Mouse (Mus musculus): Measurements from ENCODE around the gene Fam89b. TPM values are rescaled to one million over a fixed set of nuclear protein-coding genes. Genes with fewer than 3 reads are reported as not detected.
"Not testable (repeated sequence)": the region's sequence is repeated elsewhere in the genome, so short reads cannot be mapped to it uniquely, and the experiment has no call there.

The Fam89b gene
- polyA plus RNA-seq, 1 experiment from 2014 or later = 118 TPM

DNA sequence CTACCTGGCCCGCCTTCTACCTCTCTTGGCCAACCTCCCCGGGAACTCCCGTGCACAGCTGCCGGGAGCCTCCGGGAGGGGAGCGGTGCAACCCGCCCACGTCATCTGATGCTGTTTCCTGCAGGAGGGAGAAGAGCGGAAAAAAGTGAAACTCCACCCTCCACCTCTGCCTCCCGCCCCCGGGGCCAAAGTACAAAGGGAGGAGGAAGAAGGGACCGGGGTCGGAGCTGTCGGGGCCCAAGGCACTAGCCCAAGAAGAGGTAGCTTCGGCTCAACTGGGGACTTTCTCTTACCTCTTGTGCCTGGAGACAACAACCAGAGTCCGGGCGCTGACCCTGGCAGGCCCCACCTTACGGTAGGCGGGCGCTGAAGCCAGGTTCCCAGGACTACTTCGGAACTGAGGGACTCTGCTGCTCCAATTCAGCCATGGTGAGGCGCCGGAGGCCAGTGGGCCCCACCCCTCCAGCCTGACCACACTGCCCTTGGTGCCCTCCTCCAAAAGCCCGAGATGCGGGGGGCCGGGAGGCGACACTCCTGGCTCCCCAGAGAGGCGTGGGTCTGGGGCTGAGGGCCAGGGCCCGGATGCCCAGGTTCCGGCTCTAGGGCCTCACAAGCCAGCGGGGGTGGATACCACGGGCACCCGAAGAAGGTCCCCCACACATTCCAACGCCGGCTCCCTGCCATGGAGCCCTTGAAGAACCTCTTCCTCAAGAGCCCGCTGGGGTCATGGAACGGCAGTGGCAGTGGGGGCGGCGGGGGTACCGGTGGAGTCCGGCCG, 39.7 kb downstream of the Fam89b start:
- H3K4me3 ChIP-seq (ENCODE audit: low read length) = peak overlapping the region; percentile 97
- peaks cover 43% of the 10 kb centered on the region for H3K4me1 ChIP-seq (ENCODE audit: control insufficient read depth, insufficient read depth, low read depth, low read length)
- 10% methylated on average over 42 of the region's 42 CpGs for WGBS
- H3K36me3 ChIP-seq (ENCODE audit: control insufficient read depth, insufficient read depth, low read length) = peaks cover 12% of the 10 kb centered on the region
- no peak for ATAC-seq
- peak overlapping the region; percentile 100 for H3K4me2 ChIP-seq (ENCODE audit: low read length)
- peak overlapping the region; percentile 83 for H3K9ac ChIP-seq (ENCODE audit: low read depth, low read length)
- H3K27me3 ChIP-seq (replicated peaks; ENCODE audit: control insufficient read depth, insufficient read depth, low read length) = no peaks in the 10 kb centered on the region
- H3K27ac ChIP-seq (ENCODE audit: low read depth, low read length) = peak overlapping the region; percentile 87
- no peaks in the 10 kb centered on the region for H3K9me3 ChIP-seq (ENCODE audit: control insufficient read depth, low read length)

DNA sequence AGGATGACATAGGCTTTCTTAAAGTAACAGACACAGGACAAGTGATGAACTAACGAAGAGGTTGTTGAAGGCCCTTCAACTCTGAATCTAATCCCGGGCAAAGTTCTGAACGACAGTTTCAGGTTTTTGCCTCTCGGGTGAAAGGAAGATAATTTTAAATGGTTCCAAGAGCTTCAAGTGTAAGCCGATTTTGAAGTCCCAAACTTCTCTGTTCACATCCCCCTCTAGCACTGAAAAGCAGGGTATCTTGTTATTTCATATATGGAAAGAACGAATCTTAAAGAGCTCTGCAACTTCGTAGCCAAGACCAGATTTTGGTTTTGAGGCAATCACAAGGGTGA, 40.4 kb downstream of the Fam89b start:
- 2% methylated on average over 7 of the region's 7 CpGs for WGBS
- Histone ChIP-seq H3K9me3 (ENCODE audit: control insufficient read depth, low read length) (no peaks in the 10 kb centered on the region), H3K27ac (ENCODE audit: low read depth, low read length) (peak overlapping the region; percentile 87), H3K27me3 (replicated peaks; ENCODE audit: control insufficient read depth, insufficient read depth, low read length) (no peaks in the 10 kb centered on the region), H3K36me3 (ENCODE audit: control insufficient read depth, insufficient read depth, low read length) (peaks cover 19% of the 10 kb centered on the region), H3K9ac (ENCODE audit: low read depth, low read length) (peak overlapping the region; percentile 83), H3K4me3 (ENCODE audit: low read length) (peak overlapping the region; percentile 97), H3K4me2 (ENCODE audit: low read length) (peak overlapping the region; percentile 100), H3K4me1 (ENCODE audit: control insufficient read depth, insufficient read depth, low read depth, low read length) (peaks cover 43% of the 10 kb centered on the region)
- ATAC-seq = no peak

DNA sequence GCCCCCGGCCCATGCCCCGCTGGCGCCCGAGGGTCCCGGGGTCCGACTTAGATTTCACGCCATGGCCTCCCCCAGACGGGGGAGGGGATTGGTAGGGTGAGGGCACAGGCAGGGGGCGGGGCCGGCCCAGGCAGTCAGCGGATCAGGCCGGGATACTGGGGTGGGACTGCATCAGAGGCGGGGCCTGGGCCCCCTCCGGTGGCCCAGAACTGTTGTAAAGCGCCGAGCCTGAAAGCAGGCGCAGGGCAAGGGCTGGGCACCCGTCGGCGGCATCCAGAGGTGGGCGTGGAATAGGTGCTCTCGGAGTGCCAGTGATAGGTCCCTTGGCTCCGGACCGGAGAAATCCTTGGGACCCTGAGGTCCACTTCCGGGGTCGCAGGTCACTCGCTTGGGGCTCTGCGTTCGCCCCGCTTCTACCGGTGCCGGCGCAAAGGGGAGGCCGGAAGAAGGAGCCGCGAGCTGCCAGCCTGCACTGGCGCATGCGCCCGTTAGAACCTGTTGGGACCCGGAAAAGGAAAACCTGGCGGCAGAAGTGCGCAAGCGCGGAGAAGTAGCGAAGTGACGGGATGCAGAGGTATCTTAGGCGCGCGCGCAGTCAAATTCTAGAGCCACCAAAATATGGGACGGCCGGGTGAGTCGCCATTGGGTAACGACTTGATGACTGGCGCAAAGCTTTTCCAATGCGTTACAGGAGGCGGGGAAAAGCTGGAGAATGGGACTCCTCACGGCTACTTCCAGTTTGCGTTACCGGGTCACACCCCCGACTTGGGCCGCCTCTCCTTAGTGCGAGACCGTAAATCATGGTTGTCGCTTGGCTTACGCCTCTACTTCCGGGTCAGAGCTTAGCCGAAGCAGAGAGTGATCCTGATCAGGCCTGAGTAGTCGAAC, 41.0 kb downstream of the Fam89b start, which contains the start of the genes Map3k11 and Pcnx3:
Gene Map3k11, plus strand, starts transcription at position 543 of the 888 bp plus-strand sequence.
Gene Pcnx3, minus strand, starts transcription at position 709 of the 888 bp plus-strand sequence.
- peak within 1 kb of the TSS; percentile 87 for H3K27ac ChIP-seq (ENCODE audit: low read depth, low read length)
- H3K36me3 ChIP-seq (ENCODE audit: control insufficient read depth, insufficient read depth, low read length) = peaks cover 23% of the 10 kb centered on the region
- peak; percentile 97 for ATAC-seq
- peak within 1 kb of the TSS; percentile 92 for H3K9ac ChIP-seq (ENCODE audit: low read depth, low read length)
- H3K9me3 ChIP-seq (ENCODE audit: control insufficient read depth, low read length) = no peaks in the 10 kb centered on the region
- H3K4me3 ChIP-seq (ENCODE audit: low read length) = peak within 1 kb of the TSS; percentile 97
- WGBS = under 1% methylated on average over 68 of the region's 69 CpGs
- peak within 1 kb of the TSS; percentile 100 for H3K4me2 ChIP-seq (ENCODE audit: low read length)
- no peaks in the 10 kb centered on the region for H3K27me3 ChIP-seq (replicated peaks; ENCODE audit: control insufficient read depth, insufficient read depth, low read length)
- peaks cover 43% of the 10 kb centered on the region for H3K4me1 ChIP-seq (ENCODE audit: control insufficient read depth, insufficient read depth, low read depth, low read length)

DNA sequence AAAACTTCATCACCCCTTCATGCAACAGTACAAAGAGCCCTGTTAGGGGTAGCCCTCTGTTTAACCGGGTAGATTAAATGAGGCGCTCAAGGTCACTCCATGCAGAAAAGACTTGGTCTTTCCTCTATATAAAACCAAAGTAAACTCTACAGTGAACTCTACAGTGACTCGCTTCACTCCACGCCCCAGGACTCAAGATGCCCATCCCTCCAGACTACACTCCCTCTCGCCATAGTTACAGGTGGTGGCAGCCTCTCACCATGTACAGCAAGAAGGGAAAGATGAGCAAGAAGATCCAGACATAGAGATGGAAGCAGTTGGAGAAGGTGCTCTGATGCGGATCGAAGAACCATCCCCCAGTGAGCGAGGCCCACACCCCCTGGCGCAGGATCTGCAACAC, 41.7 kb downstream of the Fam89b start:
- peak overlapping the region; percentile 97 for H3K4me3 ChIP-seq (ENCODE audit: low read length)
- H3K4me1 ChIP-seq (ENCODE audit: control insufficient read depth, insufficient read depth, low read depth, low read length) = peaks cover 41% of the 10 kb centered on the region
- peak overlapping the region; percentile 100 for H3K4me2 ChIP-seq (ENCODE audit: low read length)
- H3K27ac ChIP-seq (ENCODE audit: low read depth, low read length) = peak overlapping the region; percentile 87
- 18% methylated on average over 9 of the region's 9 CpGs for WGBS
- H3K9me3 ChIP-seq (ENCODE audit: control insufficient read depth, low read length) = no peaks in the 10 kb centered on the region
- H3K9ac ChIP-seq (ENCODE audit: low read depth, low read length) = peak overlapping the region; percentile 92
- ATAC-seq = no peak
- H3K36me3 ChIP-seq (ENCODE audit: control insufficient read depth, insufficient read depth, low read length) = peaks cover 25% of the 10 kb centered on the region
- no peaks in the 10 kb centered on the region for H3K27me3 ChIP-seq (replicated peaks; ENCODE audit: control insufficient read depth, insufficient read depth, low read length)

DNA sequence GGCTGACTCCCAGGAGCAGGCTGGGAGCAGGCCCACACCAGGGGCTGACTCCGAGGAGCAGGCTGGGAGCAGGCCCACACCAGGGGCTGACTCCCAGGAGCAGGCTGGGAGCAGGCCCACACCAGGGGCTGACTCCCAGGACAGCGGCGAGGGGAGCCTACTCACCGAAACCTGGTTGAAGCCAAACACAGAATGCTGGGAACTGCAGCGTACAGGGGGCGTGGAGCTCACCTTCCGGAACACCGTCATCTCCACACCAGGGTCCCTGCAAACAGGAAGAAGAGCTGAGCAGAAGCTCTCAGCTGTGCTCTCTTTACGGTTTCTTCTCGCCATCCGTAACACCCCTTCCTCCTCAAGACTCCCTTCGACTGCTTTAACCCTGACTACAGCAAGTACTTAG, 42.5 kb downstream of the Fam89b start:
- not testable (repeated sequence) for H3K27me3 ChIP-seq (replicated peaks; ENCODE audit: control insufficient read depth, insufficient read depth, low read length); H3K4me3 ChIP-seq (ENCODE audit: low read length); H3K9me3 ChIP-seq (ENCODE audit: control insufficient read depth, low read length); H3K27ac ChIP-seq (ENCODE audit: low read depth, low read length); ATAC-seq
- Histone ChIP-seq H3K4me2 (ENCODE audit: low read length) (peak overlapping the region; percentile 100), H3K36me3 (ENCODE audit: control insufficient read depth, insufficient read depth, low read length) (peaks cover 32% of the 10 kb centered on the region), H3K9ac (ENCODE audit: low read depth, low read length) (peak overlapping the region; percentile 31; the same call in 1 of the 2 replicates), H3K4me1 (ENCODE audit: control insufficient read depth, insufficient read depth, low read depth, low read length) (peaks cover 34% of the 10 kb centered on the region)
- 87% methylated on average over 11 of the region's 12 CpGs for WGBS

DNA sequence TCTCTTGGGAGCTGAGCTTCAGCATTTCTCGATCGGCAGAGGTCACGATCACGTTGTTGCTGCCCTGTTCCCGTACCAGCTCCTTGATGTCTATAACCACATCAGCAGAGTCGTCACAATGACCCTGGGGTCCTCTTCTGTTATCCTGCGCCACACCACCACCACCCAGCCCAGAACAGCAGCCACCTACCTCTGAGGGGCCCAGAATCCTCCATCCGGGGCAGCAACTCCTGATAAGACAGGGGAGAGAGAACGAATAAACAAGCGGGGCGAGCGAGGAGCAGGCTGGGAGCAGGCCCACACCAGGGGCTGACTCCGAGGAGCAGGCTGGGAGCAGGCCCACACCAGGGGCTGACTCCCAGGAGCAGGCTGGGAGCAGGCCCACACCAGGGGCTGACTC, 43.0 kb downstream of the Fam89b start:
- Histone ChIP-seq H3K9me3 (ENCODE audit: control insufficient read depth, low read length) (no peaks in the 10 kb centered on the region), H3K36me3 (ENCODE audit: control insufficient read depth, insufficient read depth, low read length) (peaks cover 37% of the 10 kb centered on the region), H3K27ac (ENCODE audit: low read depth, low read length) (no peak overlapping the region), H3K27me3 (replicated peaks; ENCODE audit: control insufficient read depth, insufficient read depth, low read length) (no peaks in the 10 kb centered on the region), H3K4me1 (ENCODE audit: control insufficient read depth, insufficient read depth, low read depth, low read length) (peaks cover 28% of the 10 kb centered on the region), H3K4me3 (ENCODE audit: low read length) (no peak overlapping the region), H3K4me2 (ENCODE audit: low read length) (no peak overlapping the region), H3K9ac (ENCODE audit: low read depth, low read length) (no peak overlapping the region)
- WGBS = 92% methylated on average over 13 of the region's 13 CpGs
- ATAC-seq = no peak

DNA sequence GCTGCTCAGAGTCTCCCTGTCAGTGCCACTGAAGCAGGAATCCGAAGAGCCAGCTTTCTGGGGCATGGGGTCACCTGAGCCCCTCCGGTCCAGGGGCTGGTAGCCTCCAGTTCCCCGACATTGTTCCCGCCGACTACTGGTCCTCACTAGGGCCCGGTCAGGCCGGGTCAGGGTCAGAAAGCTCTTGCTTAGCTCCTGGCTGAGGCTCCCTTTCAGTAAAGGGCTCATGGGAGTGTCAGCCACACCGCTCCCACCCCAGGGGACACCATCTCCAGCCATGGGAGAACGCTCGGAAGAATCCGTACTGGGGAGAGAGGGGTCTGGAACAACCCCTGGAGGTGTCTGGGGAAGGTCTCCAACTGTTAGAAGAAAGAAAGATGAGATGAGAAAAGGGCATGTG, 43.6 kb downstream of the Fam89b start:
- H3K9ac ChIP-seq (ENCODE audit: low read depth, low read length) = no peak overlapping the region
- H3K4me2 ChIP-seq (ENCODE audit: low read length) = no peak overlapping the region
- peaks cover 42% of the 10 kb centered on the region for H3K36me3 ChIP-seq (ENCODE audit: control insufficient read depth, insufficient read depth, low read length)
- H3K9me3 ChIP-seq (ENCODE audit: control insufficient read depth, low read length) = no peaks in the 10 kb centered on the region
- no peak overlapping the region for H3K27ac ChIP-seq (ENCODE audit: low read depth, low read length)
- 94% methylated on average over 11 of the region's 11 CpGs for WGBS
- ATAC-seq = no peak
- no peak overlapping the region for H3K4me3 ChIP-seq (ENCODE audit: low read length)
- H3K4me1 ChIP-seq (ENCODE audit: control insufficient read depth, insufficient read depth, low read depth, low read length) = peaks cover 23% of the 10 kb centered on the region
- no peaks in the 10 kb centered on the region for H3K27me3 ChIP-seq (replicated peaks; ENCODE audit: control insufficient read depth, insufficient read depth, low read length)

DNA sequence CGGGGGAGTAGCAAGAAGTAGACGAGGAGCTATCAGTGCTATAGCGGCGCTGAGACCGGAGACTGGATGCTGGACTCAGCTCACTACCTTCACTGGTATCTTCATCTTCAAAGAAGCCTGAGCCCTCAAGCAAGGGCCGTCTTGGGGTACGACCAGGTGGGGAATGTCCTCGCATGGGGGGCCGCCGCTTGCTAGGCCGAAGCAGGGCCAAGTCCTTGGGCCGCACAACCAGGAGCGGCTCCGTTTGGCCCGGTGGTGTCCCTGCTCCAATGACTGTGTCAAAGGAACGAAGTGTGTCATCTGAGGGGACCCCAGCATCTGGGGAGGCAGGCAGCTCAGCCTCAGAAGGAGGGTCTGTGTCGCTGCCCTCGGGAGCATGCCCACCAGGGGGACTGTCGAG, 44.0 kb downstream of the Fam89b start:
- H3K9ac ChIP-seq (ENCODE audit: low read depth, low read length) = no peak overlapping the region
- no peak overlapping the region for H3K4me3 ChIP-seq (ENCODE audit: low read length)
- no peak overlapping the region for H3K4me2 ChIP-seq (ENCODE audit: low read length)
- H3K27me3 ChIP-seq (replicated peaks; ENCODE audit: control insufficient read depth, insufficient read depth, low read length) = no peaks in the 10 kb centered on the region
- WGBS = 93% methylated on average over 19 of the region's 19 CpGs
- H3K27ac ChIP-seq (ENCODE audit: low read depth, low read length) = no peak overlapping the region
- H3K36me3 ChIP-seq (ENCODE audit: control insufficient read depth, insufficient read depth, low read length) = peaks cover 44% of the 10 kb centered on the region
- no peak for ATAC-seq
- peaks cover 18% of the 10 kb centered on the region for H3K4me1 ChIP-seq (ENCODE audit: control insufficient read depth, insufficient read depth, low read depth, low read length)
- H3K9me3 ChIP-seq (ENCODE audit: control insufficient read depth, low read length) = no peaks in the 10 kb centered on the region

DNA sequence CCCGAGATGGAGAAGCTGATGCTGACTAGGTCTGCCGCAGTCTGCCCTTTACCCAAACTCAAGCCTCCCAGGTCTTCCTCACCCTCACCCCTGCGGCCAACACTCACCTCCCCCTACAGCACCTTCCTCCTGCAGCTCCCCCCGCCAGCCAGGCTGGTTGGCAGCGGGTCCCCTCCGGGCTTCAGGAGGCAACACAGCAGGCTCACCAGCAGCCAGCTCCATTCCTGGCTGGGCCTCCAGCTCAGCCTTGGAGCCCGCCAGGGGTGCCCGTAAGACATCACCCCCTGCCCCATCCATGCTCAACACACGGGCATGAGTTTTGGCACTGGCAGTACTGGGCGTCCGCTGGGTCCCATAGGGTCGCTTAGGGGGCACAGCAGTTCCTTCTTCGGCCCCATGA, 44.5 kb downstream of the Fam89b start:
- no peaks in the 10 kb centered on the region for H3K27me3 ChIP-seq (replicated peaks; ENCODE audit: control insufficient read depth, insufficient read depth, low read length)
- no peak overlapping the region for H3K4me3 ChIP-seq (ENCODE audit: low read length)
- peaks cover 49% of the 10 kb centered on the region for H3K36me3 ChIP-seq (ENCODE audit: control insufficient read depth, insufficient read depth, low read length)
- H3K4me2 ChIP-seq (ENCODE audit: low read length) = no peak overlapping the region
- no peak overlapping the region for H3K27ac ChIP-seq (ENCODE audit: low read depth, low read length)
- ATAC-seq = no peak
- 94% methylated on average over 13 of the region's 13 CpGs for WGBS
- peaks cover 14% of the 10 kb centered on the region for H3K4me1 ChIP-seq (ENCODE audit: control insufficient read depth, insufficient read depth, low read depth, low read length)
- no peak overlapping the region for H3K9ac ChIP-seq (ENCODE audit: low read depth, low read length)
- no peaks in the 10 kb centered on the region for H3K9me3 ChIP-seq (ENCODE audit: control insufficient read depth, low read length)

All from hindbrain, embryonic 16.5 days (tissue).